Mouse (Mus musculus) embryonic facial prominence, embryonic 15.5 days (tissue): ENCODE measurements around the gene Tfap2c. TPM values are rescaled to one million over a fixed set of nuclear protein-coding genes. Genes with fewer than 3 reads are reported as not detected.
A peak's percentile ranks its signal among the peaks of the same experiment; 100 is the strongest.

Source experiments
- ATAC-seq: fragments of 200-750 bp; cut with Nextera tagmentation; 2 replicates; pipeline ENCODE4 v1.8.0; 2017; ENCODE audit warnings: low read depth, moderate TSS enrichment; ENCODE audit not compliant: insufficient number of reproducible peaks, low FRiP score, low TSS enrichment
- H3K27ac ChIP-seq: fragments of 300-500 bp; sonication (generic); replicated peaks from 2 replicates; pipeline ENCODE4 v1.5.1; 2015; ENCODE audit warnings: mild to moderate bottlenecking, inconsistent platforms
- H3K27me3 ChIP-seq: fragments of 300-500 bp; sonication (generic); 2 replicates; pipeline ENCODE4 v1.6.1; 2015; ENCODE audit warnings: inconsistent platforms
- H3K36me3 ChIP-seq: fragments of 300-500 bp; sonication (generic); 2 replicates; pipeline ENCODE4 v1.6.1; 2015; ENCODE audit warnings: mild to moderate bottlenecking, inconsistent platforms
- H3K4me1 ChIP-seq: fragments of 300-500 bp; sonication (generic); 2 replicates; pipeline ENCODE4 v1.6.1; 2015; ENCODE audit warnings: inconsistent platforms
- H3K4me2 ChIP-seq: fragments of 300-500 bp; sonication (generic); replicated peaks from 2 replicates; pipeline ENCODE4 v1.6.1; 2015; ENCODE audit warnings: mild to moderate bottlenecking, inconsistent platforms
- H3K4me3 ChIP-seq: fragments of 300-500 bp; sonication (generic); replicated peaks from 2 replicates; pipeline ENCODE4 v1.5.1; 2015; ENCODE audit warnings: mild to moderate bottlenecking, inconsistent platforms
- H3K9ac ChIP-seq: fragments of 300-500 bp; sonication (generic); 2 replicates; pipeline ENCODE4 v1.6.1; 2015; ENCODE audit warnings: inconsistent platforms
- H3K9me3 ChIP-seq: fragments of 300-500 bp; sonication (generic); replicated peaks from 2 replicates; pipeline ENCODE4 v1.6.1; 2016; ENCODE audit warnings: inconsistent platforms
- WGBS: fragments of 180-500 bp; shearing (Covaris S2); methylation state at CpG from one replicate; pipeline ENCODE4 v1.1.7; 2015; 5-methylcytosine and 5-hydroxymethylcytosine counted together
- polyA plus RNA-seq: library from polyadenylated mRNA; unstranded; fragments of >200 nt; fragmentation: Nextera tagmentation; extraction: Ambion mirVana; gene quantifications from 2 replicates; pipeline ENCODE4 v1.2.1, GENCODE M21; 2015

The Tfap2c gene
- polyA plus RNA-seq, 1 experiment from 2014 or later, result 25.9 TPM

DNA sequence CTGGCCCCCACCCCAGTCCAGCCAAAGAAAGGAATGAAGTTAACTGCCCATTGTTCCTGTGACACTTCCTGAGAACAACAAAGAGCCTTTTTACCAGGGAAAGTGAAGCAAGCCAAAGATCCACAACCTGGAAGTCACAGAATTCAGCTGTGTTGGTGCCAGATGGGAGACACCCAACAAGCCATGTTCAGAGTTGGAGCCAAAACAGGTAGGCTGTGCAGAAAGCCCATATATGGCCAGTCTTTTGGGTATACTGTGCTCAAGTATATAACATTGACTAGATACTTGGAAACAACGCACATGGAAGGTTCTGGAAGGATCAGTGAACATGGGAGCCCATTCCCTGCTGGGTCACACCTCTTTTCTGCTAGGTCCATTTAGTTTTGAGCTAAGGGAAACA lies 39.7 kb downstream of the Tfap2c start:
- Histone ChIP-seq H3K4me2 (no peak overlapping the region), H3K9me3 (no peaks in the 10 kb centered on the region), H3K4me1 (no peaks in the 10 kb centered on the region), H3K9ac (no peak overlapping the region), H3K36me3 (no peaks in the 10 kb centered on the region), H3K27me3 (no peaks in the 10 kb centered on the region), H3K27ac (no peak overlapping the region), H3K4me3 (no peak overlapping the region)
- 93% methylated on average over 1 of the region's 1 CpGs for WGBS
- no peak for ATAC-seq

DNA sequence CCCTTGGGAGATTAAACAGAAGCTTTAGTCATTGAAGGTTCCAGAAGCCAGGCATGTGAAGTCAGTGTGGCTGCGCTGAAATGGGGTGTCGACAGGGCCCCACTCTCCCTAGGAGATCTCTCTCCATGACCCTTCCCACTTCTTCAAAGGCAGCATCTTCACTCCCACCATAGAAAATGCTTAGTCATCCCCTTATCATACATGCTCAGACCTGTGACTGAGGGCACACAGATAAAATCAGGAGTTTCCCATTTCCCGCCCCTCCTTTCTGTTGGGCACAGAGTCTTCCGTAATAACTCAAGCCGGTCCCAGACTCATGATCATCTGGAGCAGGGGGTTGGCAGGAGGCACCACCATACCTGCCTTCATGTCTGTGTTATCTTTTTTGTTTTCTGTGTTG lies 41.4 kb downstream of the Tfap2c start:
- 67% methylated on average over 5 of the region's 5 CpGs for WGBS
- no peak overlapping the region for H3K4me3 ChIP-seq
- no peaks in the 10 kb centered on the region for H3K4me1 ChIP-seq
- no peak overlapping the region for H3K4me2 ChIP-seq
- H3K9me3 ChIP-seq, result no peaks in the 10 kb centered on the region
- H3K27me3 ChIP-seq, result no peaks in the 10 kb centered on the region
- ATAC-seq, result no peak
- H3K36me3 ChIP-seq, result no peaks in the 10 kb centered on the region
- H3K27ac ChIP-seq, result no peak overlapping the region
- no peak overlapping the region for H3K9ac ChIP-seq

DNA sequence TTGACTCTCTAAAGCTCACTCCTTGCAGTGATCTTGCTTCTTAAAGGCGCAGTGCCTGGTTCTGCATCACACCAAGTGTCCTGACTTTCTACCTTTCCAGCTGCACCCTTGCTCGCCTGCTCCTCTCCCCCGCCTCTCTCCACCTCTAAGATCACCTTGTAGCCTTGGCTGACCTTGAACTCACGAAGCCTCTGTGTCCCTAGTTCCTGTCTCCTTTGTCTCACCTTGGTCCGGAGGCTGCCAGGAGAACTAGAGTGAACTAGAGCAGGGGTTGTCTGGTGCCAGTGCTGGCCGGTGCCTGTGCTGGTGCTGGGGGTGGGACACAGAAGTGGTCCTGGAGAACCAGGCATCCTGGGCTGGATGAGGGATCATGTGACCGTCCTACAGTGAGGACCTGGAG lies 44.9 kb downstream of the Tfap2c start:
- Histone ChIP-seq H3K9me3 (no peaks in the 10 kb centered on the region), H3K27ac (no peak overlapping the region), H3K4me1 (peaks cover 5% of the 10 kb centered on the region; the same call in 1 of the 2 replicates), H3K27me3 (no peaks in the 10 kb centered on the region), H3K36me3 (no peaks in the 10 kb centered on the region), H3K4me3 (no peak overlapping the region), H3K4me2 (no peak overlapping the region), H3K9ac (no peak overlapping the region)
- no peak for ATAC-seq
- 83% methylated on average over 7 of the region's 7 CpGs for WGBS

DNA sequence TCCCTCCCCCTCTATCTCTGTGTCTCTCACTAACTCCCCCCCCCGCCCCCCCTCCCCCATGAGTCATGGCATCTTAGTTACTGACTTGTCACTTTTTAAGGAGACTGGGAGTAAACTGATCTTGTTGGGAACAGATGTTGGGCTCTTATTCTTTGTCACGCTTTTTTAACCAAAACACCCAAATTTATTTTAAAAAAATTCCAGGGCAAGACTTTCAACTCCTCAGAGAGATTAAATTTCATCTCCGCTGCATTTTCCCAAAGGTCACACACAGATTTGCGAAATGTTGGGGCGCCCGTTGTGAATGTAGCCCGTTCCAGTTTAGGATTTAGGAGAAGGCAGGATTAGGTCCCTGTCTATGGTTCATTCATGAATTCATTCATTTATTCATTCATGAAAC lies 47.7 kb downstream of the Tfap2c start:
- ATAC-seq, result no peak
- 20% methylated on average over 7 of the region's 7 CpGs for WGBS
- no peak overlapping the region for H3K4me3 ChIP-seq

DNA sequence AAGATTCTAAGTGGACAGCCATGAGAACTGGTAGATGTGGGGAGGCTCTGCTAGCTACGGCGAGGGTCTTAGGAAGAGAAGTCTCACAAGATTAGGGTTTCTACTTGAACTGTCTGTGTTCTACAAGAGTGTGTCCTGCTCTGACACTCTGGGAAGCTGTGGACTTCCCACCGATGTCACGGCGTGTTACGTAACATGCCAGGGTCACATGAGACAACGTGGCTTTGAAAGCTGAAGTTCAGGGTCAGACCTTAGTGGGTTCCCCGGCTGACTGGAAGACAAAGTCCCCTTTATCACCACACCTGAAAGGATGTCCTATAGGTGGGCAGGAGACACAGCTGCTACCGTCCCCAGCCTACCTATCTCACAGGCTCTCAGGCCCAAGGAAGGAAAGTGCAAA lies 48.5 kb downstream of the Tfap2c start:
- 77% methylated on average over 9 of the region's 9 CpGs for WGBS
- Histone ChIP-seq H3K27me3 (no peaks in the 10 kb centered on the region), H3K27ac (no peak overlapping the region), H3K36me3 (no peaks in the 10 kb centered on the region), H3K4me1 (peaks cover 5% of the 10 kb centered on the region; the same call in 1 of the 2 replicates), H3K4me3 (no peak overlapping the region), H3K9me3 (no peaks in the 10 kb centered on the region), H3K4me2 (no peak overlapping the region), H3K9ac (no peak overlapping the region)
- no peak for ATAC-seq

More for the DNA sequence above, 47.7 kb downstream of the Tfap2c start:
- Histone ChIP-seq H3K36me3 (no peaks in the 10 kb centered on the region), H3K9ac (no peak overlapping the region), H3K9me3 (no peaks in the 10 kb centered on the region), H3K4me1 (peaks cover 5% of the 10 kb centered on the region; the same call in 1 of the 2 replicates), H3K4me2 (no peak overlapping the region), H3K27ac (no peak overlapping the region), H3K27me3 (no peaks in the 10 kb centered on the region)

DNA sequence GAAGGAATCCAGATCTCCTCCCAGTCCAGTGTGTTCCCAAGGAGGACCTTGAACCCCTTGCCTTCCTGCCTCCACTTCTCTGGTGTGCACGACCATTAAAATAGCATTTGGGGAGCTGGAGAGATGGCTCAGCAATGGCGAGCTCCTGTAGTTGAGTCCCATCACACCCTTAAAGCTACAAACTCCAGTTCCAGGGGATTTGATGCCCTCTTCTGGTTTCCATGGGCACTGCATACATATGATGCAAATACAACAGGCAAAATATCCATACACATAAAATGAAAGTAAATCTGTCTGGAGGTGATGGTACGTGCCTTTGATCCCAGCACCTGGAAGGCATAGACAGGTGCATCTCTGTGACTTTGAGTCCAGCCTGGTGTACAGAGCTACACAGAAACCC lies 55.2 kb downstream of the Tfap2c start:
- Histone ChIP-seq H3K4me2 (no peak overlapping the region), H3K4me1 (no peaks in the 10 kb centered on the region), H3K4me3 (no peak overlapping the region), H3K27ac (no peak overlapping the region), H3K9ac (no peak overlapping the region), H3K27me3 (no peaks in the 10 kb centered on the region), H3K36me3 (no peaks in the 10 kb centered on the region), H3K9me3 (no peaks in the 10 kb centered on the region)
- WGBS, result 97% methylated on average over 3 of the region's 3 CpGs
- no peak for ATAC-seq

DNA sequence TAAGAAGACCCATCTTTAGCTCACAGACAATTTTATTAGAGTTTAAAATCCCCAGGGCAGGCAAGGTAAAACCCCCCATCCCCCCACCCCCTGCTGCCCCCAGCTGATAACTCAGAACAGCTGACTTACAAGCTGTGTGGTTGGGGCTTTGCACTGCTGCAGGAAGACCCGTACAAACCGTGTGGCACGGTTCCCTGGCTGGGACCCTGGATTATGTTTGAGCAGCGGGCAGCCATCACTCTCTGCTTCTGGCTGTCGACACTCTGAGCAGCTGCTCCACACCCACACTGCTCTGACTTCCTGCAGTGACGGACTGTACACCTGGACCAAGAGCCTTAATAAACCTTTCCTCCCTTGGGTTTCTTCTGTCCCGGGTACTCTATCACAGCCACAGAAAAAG lies 56.2 kb downstream of the Tfap2c start:
- Histone ChIP-seq H3K4me3 (no peak overlapping the region), H3K36me3 (no peaks in the 10 kb centered on the region), H3K27me3 (no peaks in the 10 kb centered on the region), H3K4me2 (no peak overlapping the region), H3K9ac (no peak overlapping the region), H3K9me3 (no peaks in the 10 kb centered on the region), H3K4me1 (no peaks in the 10 kb centered on the region), H3K27ac (no peak overlapping the region)
- 16% methylated on average over 7 of the region's 7 CpGs for WGBS
- ATAC-seq, result peak; percentile 24; the same call in 1 of the 2 replicates

DNA sequence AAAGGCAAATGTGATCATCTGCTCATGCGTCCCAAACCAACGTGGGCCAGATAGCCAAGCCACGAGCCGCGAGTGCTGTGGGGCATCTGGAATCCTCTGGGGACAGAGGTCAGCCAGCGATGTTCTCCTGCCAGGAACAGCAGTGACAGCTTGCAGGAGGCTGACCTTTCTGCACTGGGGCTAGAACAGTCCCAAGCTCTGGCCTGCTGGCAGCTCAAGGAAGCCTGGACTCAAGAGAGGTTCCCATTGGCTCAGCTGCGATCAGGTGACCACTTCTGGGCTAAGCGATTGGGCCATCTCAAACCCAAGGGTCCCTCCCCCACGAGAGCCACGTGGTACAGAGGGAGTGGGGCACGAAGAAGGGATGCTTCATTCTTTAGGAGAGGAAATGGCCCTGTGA lies 58.3 kb downstream of the Tfap2c start:
- 72% methylated on average over 11 of the region's 11 CpGs for WGBS
- H3K27me3 ChIP-seq, result no peaks in the 10 kb centered on the region
- no peaks in the 10 kb centered on the region for H3K4me1 ChIP-seq
- no peak overlapping the region for H3K9ac ChIP-seq
- H3K4me3 ChIP-seq, result no peak overlapping the region
- H3K4me2 ChIP-seq, result no peak overlapping the region
- ATAC-seq, result no peak
- H3K27ac ChIP-seq, result no peak overlapping the region
- no peaks in the 10 kb centered on the region for H3K9me3 ChIP-seq
- H3K36me3 ChIP-seq, result no peaks in the 10 kb centered on the region

Other genes with a start within 250 kb of the Tfap2c start
- 19.0 and 21.3 TPM in 2 replicates for gene Fam210b, start 204.0 kb upstream of the Tfap2c start, polyA plus RNA-seq
- 76.0 and 84.8 TPM in 2 replicates for gene Aurka, start 179.1 kb upstream of the Tfap2c start, polyA plus RNA-seq
- 31.7 and 38.0 TPM in 2 replicates for gene Cstf1, start 178.9 kb upstream of the Tfap2c start, polyA plus RNA-seq
- 0.79 and 1.1 TPM in 2 replicates for gene Cass4, start 155.8 kb upstream of the Tfap2c start, polyA plus RNA-seq
- 75.8 and 79.2 TPM in 2 replicates for gene Rtf2, start 109.0 kb upstream of the Tfap2c start, polyA plus RNA-seq
- gene Gcnt7, start 91.0 kb upstream of the Tfap2c start, polyA plus RNA-seq, result 1.9 and 2.1 TPM in 2 replicates
- 0.25 TPM in 1 of 2 replicates, not detected in the other for gene Fam209, start 77.1 kb upstream of the Tfap2c start, polyA plus RNA-seq